Mouse (Mus musculus): ENCODE results near the gene Sept14.

Gene Sept14

GRCm38 (mm10) chr5:129669453-129670035 lies 38.8 kb downstream of the Sept14 start:
- DNase-seq (ENCODE audit: extremely low spot score) = no peak

GRCm38 (mm10) chr5:129667851-129668250 lies 40.5 kb downstream of the Sept14 start:
- no peak for DNase-seq (ENCODE audit: extremely low spot score)

GRCm38 (mm10) chr5:129666271-129666909 lies 41.9 kb downstream of the Sept14 start:
- DNase-seq (ENCODE audit: extremely low spot score) = no peak

GRCm38 (mm10) chr5:129664090-129664489 lies 44.2 kb downstream of the Sept14 start:
- DNase-seq (ENCODE audit: extremely low spot score) = no peak

- DNase-seq (ENCODE audit: extremely low spot score) = no peak
Observed at GRCm38 (mm10) chr5:129657931-129658330, 50.4 kb downstream of the Sept14 start.

- no peak for DNase-seq (ENCODE audit: extremely low spot score)
Observed at GRCm38 (mm10) chr5:129657016-129657415, 51.3 kb downstream of the Sept14 start.

GRCm38 (mm10) chr5:129650858-129651257 lies 57.5 kb downstream of the Sept14 start:
- DNase-seq (ENCODE audit: extremely low spot score) = no peak
